25 mouse cellular contexts compared by ENCODE assay signal in the genomic region with DNA sequence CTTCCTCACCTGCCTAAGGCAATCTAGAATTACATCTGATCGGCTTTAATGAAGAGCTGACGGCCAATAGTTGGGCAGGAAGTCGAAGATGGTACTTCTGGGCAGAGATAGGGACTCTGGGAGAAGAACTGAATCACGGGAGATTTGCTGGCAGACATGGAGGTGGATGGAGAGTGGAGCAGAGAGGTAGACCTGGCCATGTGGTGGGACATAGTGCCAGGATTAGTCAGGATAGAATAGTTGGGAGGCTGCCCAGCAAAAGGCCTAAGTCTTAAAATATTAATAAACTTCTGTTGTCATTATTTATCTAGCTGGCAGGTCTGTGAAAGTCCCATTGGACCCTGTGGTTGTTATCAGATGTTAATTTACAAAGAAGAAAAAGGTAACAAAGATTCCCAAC. TPM values are rescaled to one million over a fixed set of nuclear protein-coding genes. Genes with fewer than 3 reads are reported as not detected.
"Had no signal": no experiment of that assay in that cellular context is flagged by ENCODE, and none has a peak within 500 bp of the region (broad histone marks: within the 10 kb centered on the region; RNA-seq: fewer than 3 reads in every experiment).

No protein-coding gene starts in this region.

- ATAC-seq: hindbrain, embryonic 16.5 days; inflammation-experienced regulatory T-cells, adult 6 months; intestine, embryonic 15.5 days; intestine, postnatal 0 days; liver, embryonic 12.5 days had no signal

- H3K27ac ChIP-seq: gastrocnemius, adult 2 months; heart, embryonic 10.5 days; hindbrain, embryonic 13.5 days; intestine, embryonic 15.5 days; limb, embryonic 13.5 days; limb, embryonic 15.5 days; liver, embryonic 12.5 days; liver, embryonic 14.5 days had no signal

- H3K4me1 ChIP-seq: liver, embryonic 12.5 days had no signal

- H3K9ac ChIP-seq: heart, embryonic 12.5 days; hindbrain, embryonic 13.5 days; intestine, embryonic 15.5 days; limb, embryonic 13.5 days; limb, embryonic 15.5 days; liver, embryonic 12.5 days; liver, embryonic 14.5 days had no signal

- H3K4me3 ChIP-seq: gastrocnemius, adult 2 months; heart, embryonic 10.5 days; heart, embryonic 12.5 days; hindbrain, embryonic 13.5 days; intestine, embryonic 15.5 days; limb, embryonic 13.5 days; limb, embryonic 15.5 days; liver, embryonic 12.5 days had no signal

- H3K36me3 ChIP-seq: intestine, embryonic 15.5 days; liver, embryonic 12.5 days had no signal

- H3K4me2 ChIP-seq: heart, embryonic 12.5 days; hindbrain, embryonic 13.5 days; intestine, embryonic 15.5 days; limb, embryonic 13.5 days; limb, embryonic 15.5 days; liver, embryonic 12.5 days had no signal

- H3K27me3 ChIP-seq: heart, embryonic 12.5 days; hindbrain, embryonic 13.5 days; intestine, embryonic 15.5 days; limb, embryonic 13.5 days; limb, embryonic 15.5 days; liver, embryonic 12.5 days had no signal

- H3K9me3 ChIP-seq: heart, embryonic 10.5 days; heart, embryonic 12.5 days; hindbrain, embryonic 13.5 days; intestine, embryonic 15.5 days; limb, embryonic 13.5 days; limb, embryonic 15.5 days; liver, embryonic 12.5 days had no signal

- DNase-seq: gastrocnemius, adult 2 months; gastrocnemius, postnatal 10 days; gastrocnemius, postnatal 25 days; heart, adult 18-20 months; heart, postnatal 10 days; heart, postnatal 4 days; kidney, adult 18-20 months; kidney, adult 8-10 months; kidney, postnatal 10 days; kidney, postnatal 25 days; layer of hippocampus, adult 9-11 months; layer of hippocampus, postnatal 36 days; left cerebral cortex, postnatal 4 days had no signal

RNA-seq across cellular contexts. Expression of a gene that starts 30.1 kb away (rescaled TPM):
- polyA plus RNA-seq: inflammation-experienced regulatory T-cells, adult 6 months had no signal

RNA-seq across cellular contexts. Expression of a gene that starts 36.7 kb away (rescaled TPM):
- polyA plus RNA-seq: inflammation-experienced regulatory T-cells, adult 6 months; liver, adult 2 months had no signal
